Mouse (Mus musculus): ENCODE measurements around the gene Tpst1. TPM values are rescaled to one million over a fixed set of nuclear protein-coding genes. Genes with fewer than 3 reads are reported as not detected.

Gene Tpst1
- polyA plus RNA-seq, 1 experiment, result 41.6 TPM

GRCm38 (mm10) chr5:130143101-130143500 is 70.0 kb downstream of the Tpst1 start:
- H3K27ac ChIP-seq (ENCODE audit: insufficient read depth, low read length), result no peak overlapping the region
- TF ChIP-seq POLR2A (IDR thresholded peaks at IDR 0.05; ENCODE audit: borderline replicate concordance, insufficient read depth, low read length), result no peak
- TF ChIP-seq CTCF (IDR thresholded peaks at IDR 0.05; ENCODE audit: borderline replicate concordance, insufficient read depth, low read depth, low read length), result no peak
- DNase-seq, result no peak
- WGBS, result 91% methylated on average over 7 of the region's 7 CpGs
- no peaks in the 10 kb centered on the region for H3K27me3 ChIP-seq (ENCODE audit: control insufficient read depth, insufficient read depth, low read length)
- 0 out of 2 replicates have a peak, but pooled peaks cover 7% of the 10 kb centered on the region for H3K4me1 ChIP-seq (ENCODE audit: control insufficient read depth, insufficient read depth, low read length)
- H3K4me3 ChIP-seq (replicated peaks; ENCODE audit: insufficient read depth, low read depth, low read length), result no peak overlapping the region

- Histone ChIP-seq H3K27ac (ENCODE audit: insufficient read depth, low read length) (peak overlapping the region; percentile 76), H3K27me3 (ENCODE audit: control insufficient read depth, insufficient read depth, low read length) (no peaks in the 10 kb centered on the region), H3K4me1 (ENCODE audit: control insufficient read depth, insufficient read depth, low read length) (0 out of 2 replicates have a peak, but pooled peaks cover 7% of the 10 kb centered on the region), H3K4me3 (replicated peaks; ENCODE audit: insufficient read depth, low read depth, low read length) (peak overlapping the region; percentile 68)
- WGBS, result 1% methylated on average over 20 of the region's 20 CpGs
- peak in 1 of 2 experiments; percentile 81 for DNase-seq
- TF ChIP-seq CTCF (IDR thresholded peaks at IDR 0.05; ENCODE audit: borderline replicate concordance, insufficient read depth, low read depth, low read length), result no peak
- TF ChIP-seq POLR2A (IDR thresholded peaks at IDR 0.05; ENCODE audit: borderline replicate concordance, insufficient read depth, low read length), result no peak
Observed at GRCm38 (mm10) chr5:130143977-130144333, 70.8 kb downstream of the Tpst1 start.

- peak; percentile 97 to 99 for DNase-seq
- WGBS, result under 1% methylated on average over 66 of the region's 66 CpGs
- Histone ChIP-seq H3K27me3 (ENCODE audit: control insufficient read depth, insufficient read depth, low read length) (no peaks in the 10 kb centered on the region), H3K4me1 (ENCODE audit: control insufficient read depth, insufficient read depth, low read length) (0 out of 2 replicates have a peak, but pooled peaks cover 7% of the 10 kb centered on the region), H3K27ac (ENCODE audit: insufficient read depth, low read length) (peak within 1 kb of the TSS; percentile 76), H3K4me3 (replicated peaks; ENCODE audit: insufficient read depth, low read depth, low read length) (peak within 1 kb of the TSS; percentile 68)
- TF ChIP-seq POLR2A (IDR thresholded peaks at IDR 0.05; ENCODE audit: borderline replicate concordance, insufficient read depth, low read length) (peak; percentile 91), CTCF (IDR thresholded peaks at IDR 0.05; ENCODE audit: borderline replicate concordance, insufficient read depth, low read depth, low read length) (peak; percentile 35; the same call in 1 of the 2 replicates)
Observed at GRCm38 (mm10) chr5:130144334-130145312, 71.5 kb downstream of the Tpst1 start, which contains the start of gene Kctd7. TSS of gene Kctd7 (plus strand) at chr5:130144861.

GRCm38 (mm10) chr5:130145961-130146360 is 72.8 kb downstream of the Tpst1 start:
- H3K27ac ChIP-seq (ENCODE audit: insufficient read depth, low read length), result no peak overlapping the region
- WGBS, result 67% methylated on average over 8 of the region's 8 CpGs
- H3K4me3 ChIP-seq (replicated peaks; ENCODE audit: insufficient read depth, low read depth, low read length), result peak overlapping the region; percentile 68
- TF ChIP-seq CTCF (IDR thresholded peaks at IDR 0.05; ENCODE audit: borderline replicate concordance, insufficient read depth, low read depth, low read length) (no peak), POLR2A (IDR thresholded peaks at IDR 0.05; ENCODE audit: borderline replicate concordance, insufficient read depth, low read length) (no peak)
- no peaks in the 10 kb centered on the region for H3K27me3 ChIP-seq (ENCODE audit: control insufficient read depth, insufficient read depth, low read length)
- H3K4me1 ChIP-seq (ENCODE audit: control insufficient read depth, insufficient read depth, low read length), result 0 out of 2 replicates have a peak, but pooled peaks cover 7% of the 10 kb centered on the region
- no peak for DNase-seq

GRCm38 (mm10) chr5:130149726-130150310 is 76.7 kb downstream of the Tpst1 start:
- no peak overlapping the region for H3K4me3 ChIP-seq (replicated peaks; ENCODE audit: insufficient read depth, low read depth, low read length)
- H3K4me1 ChIP-seq (ENCODE audit: control insufficient read depth, insufficient read depth, low read length), result 0 out of 2 replicates have a peak, but pooled peaks cover 5% of the 10 kb centered on the region
- no peak overlapping the region for H3K27ac ChIP-seq (ENCODE audit: insufficient read depth, low read length)
- DNase-seq, result no peak
- WGBS, result 80% methylated on average over 7 of the region's 7 CpGs
- no peaks in the 10 kb centered on the region for H3K27me3 ChIP-seq (ENCODE audit: control insufficient read depth, insufficient read depth, low read length)
- TF ChIP-seq CTCF (IDR thresholded peaks at IDR 0.05; ENCODE audit: borderline replicate concordance, insufficient read depth, low read depth, low read length) (no peak), POLR2A (IDR thresholded peaks at IDR 0.05; ENCODE audit: borderline replicate concordance, insufficient read depth, low read length) (no peak)

GRCm38 (mm10) chr5:130154286-130154685 is 81.2 kb downstream of the Tpst1 start:
- 82% methylated on average over 2 of the region's 2 CpGs for WGBS
- TF ChIP-seq POLR2A (IDR thresholded peaks at IDR 0.05; ENCODE audit: borderline replicate concordance, insufficient read depth, low read length) (no peak), CTCF (IDR thresholded peaks at IDR 0.05; ENCODE audit: borderline replicate concordance, insufficient read depth, low read depth, low read length) (no peak)
- no peaks in the 10 kb centered on the region for H3K4me1 ChIP-seq (ENCODE audit: control insufficient read depth, insufficient read depth, low read length)
- no peak overlapping the region for H3K27ac ChIP-seq (ENCODE audit: insufficient read depth, low read length)
- no peaks in the 10 kb centered on the region for H3K27me3 ChIP-seq (ENCODE audit: control insufficient read depth, insufficient read depth, low read length)
- H3K4me3 ChIP-seq (replicated peaks; ENCODE audit: insufficient read depth, low read depth, low read length), result no peak overlapping the region
- DNase-seq, result no peak

- WGBS, result 81% methylated on average over 4 of the region's 4 CpGs
- H3K4me3 ChIP-seq (replicated peaks; ENCODE audit: insufficient read depth, low read depth, low read length), result no peak overlapping the region
- H3K27ac ChIP-seq (ENCODE audit: insufficient read depth, low read length), result no peak overlapping the region
- DNase-seq, result no peak
- TF ChIP-seq CTCF (IDR thresholded peaks at IDR 0.05; ENCODE audit: borderline replicate concordance, insufficient read depth, low read depth, low read length) (no peak), POLR2A (IDR thresholded peaks at IDR 0.05; ENCODE audit: borderline replicate concordance, insufficient read depth, low read length) (no peak)
- no peaks in the 10 kb centered on the region for H3K4me1 ChIP-seq (ENCODE audit: control insufficient read depth, insufficient read depth, low read length)
- no peaks in the 10 kb centered on the region for H3K27me3 ChIP-seq (ENCODE audit: control insufficient read depth, insufficient read depth, low read length)
Observed at GRCm38 (mm10) chr5:130158545-130158944, 85.4 kb downstream of the Tpst1 start.
